Mouse (Mus musculus): ENCODE data around the gene Lrmda. TPM values are rescaled to one million over a fixed set of nuclear protein-coding genes. Genes with fewer than 3 reads are reported as not detected.

Lrmda gene
- polyA plus RNA-seq, 1 experiment, result not detected

- H3K4me3 ChIP-seq (ENCODE audit: low read depth, low read length), result no peak overlapping the region
- H3K27me3 ChIP-seq (ENCODE audit: control insufficient read depth, insufficient read depth, low read length), result no peaks in the 10 kb centered on the region
- no peak overlapping the region for H3K27ac ChIP-seq (ENCODE audit: insufficient read depth, low read depth, low read length)
- TF ChIP-seq CTCF (IDR thresholded peaks at IDR 0.05; ENCODE audit: extremely low read depth, insufficient read length, insufficient replicate concordance, low read depth, low read length) (no peak), POLR2A (IDR thresholded peaks at IDR 0.05; ENCODE audit: low read depth, low read length) (no peak)
- H3K4me1 ChIP-seq (ENCODE audit: control insufficient read depth, insufficient read depth, insufficient read length, low read length), result no peaks in the 10 kb centered on the region
- H3K36me3 ChIP-seq (ENCODE audit: control insufficient read depth, insufficient read depth, low read length), result no peaks in the 10 kb centered on the region
- WGBS, result 82% methylated on average over 4 of the region's 4 CpGs
Observed at GRCm38 (mm10) chr14:22402411-22402810, 382.9 kb downstream of the Lrmda start.

- no peaks in the 10 kb centered on the region for H3K36me3 ChIP-seq (ENCODE audit: control insufficient read depth, insufficient read depth, low read length)
- no peaks in the 10 kb centered on the region for H3K4me1 ChIP-seq (ENCODE audit: control insufficient read depth, insufficient read depth, insufficient read length, low read length)
- no peak overlapping the region for H3K4me3 ChIP-seq (ENCODE audit: low read depth, low read length)
- TF ChIP-seq POLR2A (IDR thresholded peaks at IDR 0.05; ENCODE audit: low read depth, low read length) (no peak), CTCF (IDR thresholded peaks at IDR 0.05; ENCODE audit: extremely low read depth, insufficient read length, insufficient replicate concordance, low read depth, low read length) (no peak)
- 88% methylated on average over 5 of the region's 5 CpGs for WGBS
- no peak overlapping the region for H3K27ac ChIP-seq (ENCODE audit: insufficient read depth, low read depth, low read length)
- no peaks in the 10 kb centered on the region for H3K27me3 ChIP-seq (ENCODE audit: control insufficient read depth, insufficient read depth, low read length)
Observed at GRCm38 (mm10) chr14:22406623-22407022, 387.1 kb downstream of the Lrmda start.

- WGBS, result 82% methylated on average over 1 of the region's 1 CpGs
- TF ChIP-seq POLR2A (IDR thresholded peaks at IDR 0.05; ENCODE audit: low read depth, low read length), result no peak
- TF ChIP-seq CTCF (IDR thresholded peaks at IDR 0.05; ENCODE audit: extremely low read depth, insufficient read length, insufficient replicate concordance, low read depth, low read length), result no peak
- Histone ChIP-seq H3K27ac (ENCODE audit: insufficient read depth, low read depth, low read length) (no peak overlapping the region), H3K27me3 (ENCODE audit: control insufficient read depth, insufficient read depth, low read length) (no peaks in the 10 kb centered on the region), H3K4me3 (ENCODE audit: low read depth, low read length) (no peak overlapping the region), H3K4me1 (ENCODE audit: control insufficient read depth, insufficient read depth, insufficient read length, low read length) (no peaks in the 10 kb centered on the region), H3K36me3 (ENCODE audit: control insufficient read depth, insufficient read depth, low read length) (no peaks in the 10 kb centered on the region)
Observed at GRCm38 (mm10) chr14:22410826-22411225, 391.3 kb downstream of the Lrmda start.

- TF ChIP-seq CTCF (IDR thresholded peaks at IDR 0.05; ENCODE audit: extremely low read depth, insufficient read length, insufficient replicate concordance, low read depth, low read length) (no peak), POLR2A (IDR thresholded peaks at IDR 0.05; ENCODE audit: low read depth, low read length) (no peak)
Observed at GRCm38 (mm10) chr14:22413220-22413619, 393.7 kb downstream of the Lrmda start.

GRCm38 (mm10) chr14:22417706-22418105 is 398.2 kb downstream of the Lrmda start:
- TF ChIP-seq CTCF (IDR thresholded peaks at IDR 0.05; ENCODE audit: extremely low read depth, insufficient read length, insufficient replicate concordance, low read depth, low read length), result no peak
- 89% methylated on average over 3 of the region's 3 CpGs for WGBS
- no peak overlapping the region for H3K27ac ChIP-seq (ENCODE audit: insufficient read depth, low read depth, low read length)
- H3K4me3 ChIP-seq (ENCODE audit: low read depth, low read length), result no peak overlapping the region
- H3K36me3 ChIP-seq (ENCODE audit: control insufficient read depth, insufficient read depth, low read length), result no peaks in the 10 kb centered on the region
- H3K4me1 ChIP-seq (ENCODE audit: control insufficient read depth, insufficient read depth, insufficient read length, low read length), result no peaks in the 10 kb centered on the region
- H3K27me3 ChIP-seq (ENCODE audit: control insufficient read depth, insufficient read depth, low read length), result no peaks in the 10 kb centered on the region

More at GRCm38 (mm10) chr14:22413220-22413619, 393.7 kb downstream of the Lrmda start:
- no peak overlapping the region for H3K4me3 ChIP-seq (ENCODE audit: low read depth, low read length)
- H3K27ac ChIP-seq (ENCODE audit: insufficient read depth, low read depth, low read length), result no peak overlapping the region
- no peaks in the 10 kb centered on the region for H3K36me3 ChIP-seq (ENCODE audit: control insufficient read depth, insufficient read depth, low read length)
- WGBS, result 29% methylated on average over 7 of the region's 7 CpGs
- no peaks in the 10 kb centered on the region for H3K27me3 ChIP-seq (ENCODE audit: control insufficient read depth, insufficient read depth, low read length)
- no peaks in the 10 kb centered on the region for H3K4me1 ChIP-seq (ENCODE audit: control insufficient read depth, insufficient read depth, insufficient read length, low read length)

- no peak for TF ChIP-seq CTCF (IDR thresholded peaks at IDR 0.05; ENCODE audit: extremely low read depth, insufficient read length, insufficient replicate concordance, low read depth, low read length)
- no peak for TF ChIP-seq POLR2A (IDR thresholded peaks at IDR 0.05; ENCODE audit: low read depth, low read length)
- WGBS, result 44% methylated on average over 4 of the region's 4 CpGs
- H3K4me1 ChIP-seq (ENCODE audit: control insufficient read depth, insufficient read depth, insufficient read length, low read length), result no peaks in the 10 kb centered on the region
- H3K4me3 ChIP-seq (ENCODE audit: low read depth, low read length), result no peak overlapping the region
- H3K36me3 ChIP-seq (ENCODE audit: control insufficient read depth, insufficient read depth, low read length), result no peaks in the 10 kb centered on the region
- no peaks in the 10 kb centered on the region for H3K27me3 ChIP-seq (ENCODE audit: control insufficient read depth, insufficient read depth, low read length)
- H3K27ac ChIP-seq (ENCODE audit: insufficient read depth, low read depth, low read length), result no peak overlapping the region
Observed at GRCm38 (mm10) chr14:22421668-22422067, 402.2 kb downstream of the Lrmda start.

GRCm38 (mm10) chr14:22425018-22425534 is 405.6 kb downstream of the Lrmda start:
- Histone ChIP-seq H3K36me3 (ENCODE audit: control insufficient read depth, insufficient read depth, low read length) (no peaks in the 10 kb centered on the region), H3K27me3 (ENCODE audit: control insufficient read depth, insufficient read depth, low read length) (no peaks in the 10 kb centered on the region), H3K4me1 (ENCODE audit: control insufficient read depth, insufficient read depth, insufficient read length, low read length) (no peaks in the 10 kb centered on the region), H3K4me3 (ENCODE audit: low read depth, low read length) (no peak overlapping the region), H3K27ac (ENCODE audit: insufficient read depth, low read depth, low read length) (no peak overlapping the region)
- no peak for TF ChIP-seq POLR2A (IDR thresholded peaks at IDR 0.05; ENCODE audit: low read depth, low read length)
- no peak for TF ChIP-seq CTCF (IDR thresholded peaks at IDR 0.05; ENCODE audit: extremely low read depth, insufficient read length, insufficient replicate concordance, low read depth, low read length)
- 91% methylated on average over 7 of the region's 7 CpGs for WGBS
